Mouse (Mus musculus): ENCODE measurements around the gene Dnal1. TPM values are rescaled to one million over a fixed set of nuclear protein-coding genes. Genes with fewer than 3 reads are reported as not detected.

The Dnal1 gene
- total and polyA plus RNA-seq, 3 experiments = 1.3 to 1.7 TPM; not detected in 1

DNA sequence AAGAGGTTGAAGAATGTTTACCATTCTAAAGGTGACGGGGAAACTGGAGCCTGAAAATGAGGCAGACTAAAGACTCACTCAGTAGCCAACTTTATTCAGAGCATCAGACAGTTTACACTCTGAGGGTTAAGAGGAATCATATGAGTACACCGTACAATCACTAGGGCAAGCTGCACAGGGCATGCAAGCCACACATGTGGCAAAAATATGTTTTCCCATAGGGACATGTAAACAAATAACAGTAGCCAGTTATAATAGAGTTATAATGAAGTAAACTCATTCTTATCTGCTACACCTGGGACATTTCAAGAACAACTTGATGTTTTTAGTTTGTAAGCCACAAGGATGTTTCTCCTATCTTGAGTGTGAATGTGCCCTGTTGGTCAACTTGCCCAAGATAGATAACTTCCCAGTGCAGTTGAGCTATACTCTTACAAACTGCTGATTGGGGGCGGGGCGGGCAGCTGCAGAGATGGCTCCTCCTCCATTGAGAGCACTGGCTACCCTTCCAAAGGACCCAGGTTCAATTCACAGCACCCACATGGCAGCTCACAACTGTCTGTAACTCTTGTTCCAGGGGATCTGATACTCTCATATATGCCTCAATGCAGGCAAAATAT, 36.7 kb upstream of the Dnal1 start:
- Histone ChIP-seq H3K4me3 (ENCODE audit: control insufficient read depth in 1 of 2, insufficient read depth in 1 of 2, low read depth in 2 of 2, low read length in 2 of 2) (no peak overlapping the region), H3K36me3 (ENCODE audit: control insufficient read depth in 1 of 2, insufficient read depth in 2 of 2, low read length in 2 of 2) (no peaks in the 10 kb centered on the region), H3K27me3 (ENCODE audit: control insufficient read depth in 1 of 2, insufficient read depth in 2 of 2, low read length in 2 of 2) (peaks cover 1 to 3% of the 10 kb centered on the region in 2 experiments), H3K9me3 (replicated peaks; ENCODE audit: insufficient read depth, low read length) (no peaks in the 10 kb centered on the region), H3K27ac (ENCODE audit: control insufficient read depth, low read depth, low read length) (no peak overlapping the region), H3K79me2 (ENCODE audit: control insufficient read depth, insufficient read depth, low read length, poor library complexity) (no peaks in the 10 kb centered on the region), H3K4me1 (ENCODE audit: control insufficient read depth in 1 of 2, insufficient read depth in 2 of 2, low read length in 2 of 2) (no peaks in the 10 kb centered on the region), H3K9ac (ENCODE audit: control insufficient read depth, low read depth, low read length, poor library complexity, severe bottlenecking) (no peak overlapping the region)
- TF ChIP-seq EP300 (IDR thresholded peaks at IDR 0.05; ENCODE audit: low read depth in 1 of 2, low read length in 2 of 2) (peak in 1 of 2 experiments; percentile 43; a peak in 1 of 4 replicates), TCF12 (IDR thresholded peaks at IDR 0.05; ENCODE audit: low read depth, low read length) (peak; percentile 45; the same call in 1 of the 2 replicates), ZKSCAN1 (IDR thresholded peaks at IDR 0.05; ENCODE audit: low read depth, low read length) (no peak), ELF1 (IDR thresholded peaks at IDR 0.05; ENCODE audit: low read depth, low read length) (no peak), USF1 (IDR thresholded peaks at IDR 0.05; ENCODE audit: low read depth, low read length) (no peak), SMC3 (IDR thresholded peaks at IDR 0.05; ENCODE audit: low read depth, low read length) (no peak), TBP (IDR thresholded peaks at IDR 0.05; ENCODE audit: low read depth, low read length) (no peak), KAT2A (conservative IDR thresholded peaks at IDR 0.05; ENCODE audit: low read depth, low read length) (no peak), BHLHE40 (IDR thresholded peaks at IDR 0.05; ENCODE audit: borderline replicate concordance, low read depth, low read length) (no peak), CHD1 (IDR thresholded peaks at IDR 0.05; ENCODE audit: low read depth, low read length) (no peak), ZC3H11A (IDR thresholded peaks at IDR 0.05; ENCODE audit: low read depth, low read length) (no peak), GATA1 (IDR thresholded peaks at IDR 0.05; ENCODE audit: low read depth, low read length) (peak; percentile 41), MAZ (IDR thresholded peaks at IDR 0.05; ENCODE audit: low read depth, low read length) (no peak)
- DNase-seq (ENCODE audit: low read depth, low spot score) = peak; percentile 14

DNA sequence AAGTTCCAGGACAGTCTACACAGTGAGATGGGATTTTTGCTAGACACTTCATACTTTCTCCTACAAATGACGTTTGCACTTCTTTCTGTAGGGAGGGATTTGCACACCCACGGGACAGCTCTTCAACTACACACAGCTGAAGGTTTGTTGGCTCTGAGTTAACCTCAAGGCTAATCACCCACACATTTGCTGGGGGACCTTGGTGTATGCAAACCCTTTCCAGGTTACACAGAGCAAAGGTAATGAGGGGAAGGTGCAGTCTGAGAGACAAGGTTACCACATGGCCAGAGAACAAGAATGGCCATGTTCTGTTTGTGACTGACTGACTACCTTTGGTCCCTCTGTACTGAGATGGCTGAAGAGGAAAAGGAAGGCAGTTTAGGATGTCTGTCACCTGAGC, 30.3 kb upstream of the Dnal1 start:
- Histone ChIP-seq H3K27me3 (ENCODE audit: control insufficient read depth in 1 of 2, insufficient read depth in 2 of 2, low read length in 2 of 2) (peaks cover 1 to 7% of the 10 kb centered on the region in 2 experiments), H3K4me3 (ENCODE audit: control insufficient read depth in 1 of 2, insufficient read depth in 1 of 2, low read depth in 2 of 2, low read length in 2 of 2) (no peak overlapping the region), H3K79me2 (ENCODE audit: control insufficient read depth, insufficient read depth, low read length, poor library complexity) (no peaks in the 10 kb centered on the region), H3K36me3 (ENCODE audit: control insufficient read depth in 1 of 2, insufficient read depth in 2 of 2, low read length in 2 of 2) (no peaks in the 10 kb centered on the region), H3K27ac (ENCODE audit: control insufficient read depth, low read depth, low read length) (no peak overlapping the region), H3K9ac (ENCODE audit: control insufficient read depth, low read depth, low read length, poor library complexity, severe bottlenecking) (no peak overlapping the region), H3K9me3 (replicated peaks; ENCODE audit: insufficient read depth, low read length) (no peaks in the 10 kb centered on the region), H3K4me1 (ENCODE audit: control insufficient read depth in 1 of 2, insufficient read depth in 2 of 2, low read length in 2 of 2) (no peaks in the 10 kb centered on the region)
- DNase-seq (ENCODE audit: low read depth, low spot score) = no peak
- TF ChIP-seq POLR2A (IDR thresholded peaks at IDR 0.05; ENCODE audit: control insufficient read depth in 1 of 2, insufficient read depth in 1 of 2, low read depth in 1 of 2, low read length in 2 of 2, poor library complexity in 1 of 2) = no peak
- no peak for TF ChIP-seq ZMIZ1 (IDR thresholded peaks at IDR 0.05; ENCODE audit: low read depth, low read length)
- no peak for TF ChIP-seq ZNF384 (IDR thresholded peaks at IDR 0.05; ENCODE audit: low read depth, low read length)
- no peak for TF ChIP-seq POLR2AphosphoS2 (IDR thresholded peaks at IDR 0.05; ENCODE audit: low read length)
- TF ChIP-seq ZC3H11A (IDR thresholded peaks at IDR 0.05; ENCODE audit: low read depth, low read length) = no peak
- no peak for TF ChIP-seq HCFC1 (IDR thresholded peaks at IDR 0.05; ENCODE audit: low read depth, low read length)
- no peak for TF ChIP-seq TCF12 (IDR thresholded peaks at IDR 0.05; ENCODE audit: low read depth, low read length)
- TF ChIP-seq SMC3 (IDR thresholded peaks at IDR 0.05; ENCODE audit: low read depth, low read length) = no peak
- no peak for TF ChIP-seq RAD21 (IDR thresholded peaks at IDR 0.05; ENCODE audit: low read depth, low read length)
- TF ChIP-seq GABPA (IDR thresholded peaks at IDR 0.05; ENCODE audit: low read depth, low read length) = no peak
- TF ChIP-seq GATA1 (IDR thresholded peaks at IDR 0.05; ENCODE audit: low read depth, low read length) = no peak
- TF ChIP-seq CHD1 (IDR thresholded peaks at IDR 0.05; ENCODE audit: low read depth, low read length) = no peak
- TF ChIP-seq ZKSCAN1 (IDR thresholded peaks at IDR 0.05; ENCODE audit: low read depth, low read length) = no peak
- TF ChIP-seq MYC (IDR thresholded peaks at IDR 0.05; ENCODE audit: low read depth, low read length) = no peak
- TF ChIP-seq JUND (IDR thresholded peaks at IDR 0.05; ENCODE audit: low read depth, low read length) = no peak
- no peak for TF ChIP-seq TBP (IDR thresholded peaks at IDR 0.05; ENCODE audit: low read depth, low read length)
- TF ChIP-seq KAT2A (conservative IDR thresholded peaks at IDR 0.05; ENCODE audit: low read depth, low read length) = no peak
- TF ChIP-seq CHD2 (IDR thresholded peaks at IDR 0.05; ENCODE audit: low read length) = no peak
